Mouse (Mus musculus): ENCODE results near the gene Dnajc16.

Gene Dnajc16

DNA sequence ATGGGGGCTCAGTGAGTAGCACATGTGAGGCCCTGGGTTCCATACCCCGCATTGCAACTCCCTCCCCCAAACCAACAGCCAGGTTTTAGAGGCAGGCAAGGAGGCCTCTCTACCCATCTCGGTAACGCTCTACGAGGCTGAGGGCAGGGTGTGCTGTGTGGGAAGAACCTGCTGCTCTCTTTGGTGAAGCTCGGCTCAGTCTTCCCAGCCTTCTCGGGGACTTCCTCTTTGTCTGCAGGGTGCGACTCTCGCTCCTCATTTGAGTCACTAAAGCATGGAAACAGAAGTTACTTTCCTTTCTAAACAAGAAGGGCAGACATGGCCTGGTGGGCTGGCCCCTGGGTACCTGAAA, 24.4 kb downstream of the Dnajc16 start:
- DNase-seq (ENCODE audit: extremely low read depth, insufficient read length, low spot score), result no peak

DNA sequence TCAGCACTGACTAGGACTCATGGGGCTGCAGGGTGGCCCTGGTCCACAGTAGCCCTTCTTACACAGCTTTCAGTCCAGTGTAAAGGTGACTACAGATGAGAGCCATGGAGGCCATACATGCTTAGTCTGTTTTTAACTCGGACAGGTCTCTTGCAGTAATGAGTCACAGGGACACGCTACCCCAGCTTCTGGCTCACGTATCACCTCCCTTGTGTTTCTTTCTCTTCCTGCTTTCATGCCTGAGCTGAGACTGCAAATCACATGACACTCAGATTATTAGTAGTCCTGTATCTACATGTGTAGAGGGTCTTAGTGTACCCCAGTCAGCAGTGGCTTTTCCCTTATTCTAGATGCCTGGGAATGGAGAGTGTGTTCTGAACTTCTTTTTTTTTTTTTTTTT, 25.7 kb downstream of the Dnajc16 start:
- no peak for DNase-seq (ENCODE audit: extremely low read depth, insufficient read length, low spot score)

DNA sequence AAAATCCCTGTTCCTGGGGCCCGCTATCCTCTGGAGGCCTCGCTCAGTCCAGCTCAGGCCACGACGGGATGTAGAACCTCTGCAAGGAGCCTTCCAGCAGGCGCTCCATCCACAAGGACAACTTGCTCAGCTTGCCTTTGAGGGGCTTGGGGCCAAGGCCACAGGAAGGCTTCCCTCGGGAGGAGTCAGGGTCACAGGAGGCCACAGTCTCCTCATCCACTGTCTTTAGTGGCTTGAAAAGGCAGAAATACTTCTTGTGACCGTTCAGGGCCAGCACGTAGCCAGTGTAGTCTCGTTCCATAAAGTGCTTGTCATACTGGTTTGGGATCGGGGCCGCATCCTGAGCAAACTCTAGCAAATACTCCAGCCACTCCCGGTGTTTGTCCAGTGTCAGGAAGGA, 27.3 kb downstream of the Dnajc16 start:
- DNase-seq (ENCODE audit: extremely low read depth, insufficient read length, low spot score), result no peak

DNA sequence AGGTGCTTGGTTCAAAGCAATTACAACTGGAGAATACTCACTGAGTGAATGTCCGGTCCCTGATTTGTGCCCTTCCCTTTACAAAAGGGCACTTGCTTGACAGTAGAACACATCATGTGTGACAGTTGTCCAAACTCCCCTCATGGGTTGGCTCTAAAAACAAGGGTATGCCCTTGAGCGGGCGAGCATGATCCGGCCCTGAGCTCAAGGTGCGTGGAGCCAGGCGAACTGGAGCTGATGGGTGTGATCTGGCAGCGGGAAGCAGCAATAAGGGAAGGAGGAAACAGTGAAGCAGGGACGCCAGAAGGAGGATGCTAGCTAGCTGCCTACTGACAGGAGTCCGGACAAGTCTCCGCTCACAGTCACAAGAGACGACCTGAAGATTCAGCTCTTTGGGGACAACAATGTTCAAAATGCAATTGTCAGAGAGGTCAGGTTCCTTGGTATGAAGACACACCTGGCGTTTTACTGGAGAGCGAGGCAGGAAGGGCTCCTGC, 28.6 kb downstream of the Dnajc16 start:
- DNase-seq (ENCODE audit: extremely low read depth, insufficient read length, low spot score), result no peak

DNA sequence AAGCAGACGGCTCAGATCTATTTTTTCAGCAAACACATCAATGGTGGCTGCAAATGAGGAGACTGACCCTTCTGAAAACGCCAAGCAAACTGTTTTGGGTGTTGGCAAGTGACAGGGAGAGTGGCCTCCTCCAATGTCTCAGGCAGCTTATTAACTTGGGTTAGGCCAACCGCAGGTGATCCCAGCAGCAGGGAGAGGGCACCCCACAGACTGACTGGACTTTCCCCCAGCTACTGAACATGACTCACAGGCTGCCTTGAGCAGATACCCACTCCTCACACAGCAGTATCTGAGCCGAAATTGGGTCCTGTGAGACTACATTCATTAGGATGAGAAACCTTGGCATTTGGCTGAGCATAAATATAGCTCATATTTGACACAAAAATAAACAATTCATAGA, 29.8 kb downstream of the Dnajc16 start:
- DNase-seq (ENCODE audit: extremely low read depth, insufficient read length, low spot score), result no peak

DNA sequence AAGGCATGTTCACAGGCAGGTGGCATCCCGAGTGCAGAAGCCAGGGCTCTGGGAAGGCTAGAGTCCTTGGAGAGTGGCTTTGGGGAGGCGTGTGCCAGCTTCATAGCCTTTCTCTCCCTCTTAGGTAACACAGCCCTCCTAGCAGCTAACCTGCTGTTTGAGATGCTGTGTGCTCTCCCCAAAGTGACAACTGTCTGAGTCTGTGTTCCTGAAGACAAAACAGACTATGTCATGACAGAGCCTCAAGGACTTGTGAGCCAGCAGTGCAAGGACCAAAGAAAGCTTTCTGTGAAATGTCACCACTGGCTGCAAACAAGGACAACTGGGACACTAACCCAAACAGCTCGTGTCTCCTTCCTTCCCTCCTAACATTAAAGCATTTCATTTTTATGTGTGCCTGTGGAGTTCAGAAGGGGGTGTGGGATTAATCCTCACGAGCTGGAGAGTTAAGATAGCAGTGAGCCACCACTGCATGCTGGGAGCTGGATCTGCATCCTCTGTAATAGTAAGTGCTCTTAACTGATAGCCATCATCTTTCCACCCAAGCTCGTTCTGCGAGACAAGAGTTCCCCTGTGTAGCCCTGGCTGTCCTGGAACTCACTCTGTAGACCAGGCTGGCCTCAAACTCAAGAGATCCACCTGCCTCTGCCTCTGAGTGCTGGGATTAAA, 31.7 kb downstream of the Dnajc16 start:
- DNase-seq (ENCODE audit: extremely low read depth, insufficient read length, low spot score), result no peak

DNA sequence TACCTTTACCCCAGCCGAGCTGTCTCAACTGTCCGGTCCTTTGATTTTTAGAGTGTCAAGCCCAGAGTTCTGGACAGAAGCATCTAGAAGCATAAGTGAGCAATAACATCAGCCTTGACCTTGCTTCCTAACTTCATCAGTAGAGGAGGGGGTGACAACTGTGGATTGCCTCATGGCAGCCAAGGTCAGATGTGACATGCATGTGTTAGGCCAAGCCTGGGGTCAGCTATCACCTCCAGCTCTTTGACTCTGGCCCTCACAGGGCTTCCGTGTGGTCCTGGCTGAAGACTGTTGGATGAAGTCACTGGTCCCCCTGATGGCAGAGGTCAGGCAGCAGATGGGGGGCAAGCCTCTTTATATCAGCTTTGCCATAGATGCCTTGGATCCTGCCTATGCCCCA, 33.6 kb downstream of the Dnajc16 start:
- no peak for DNase-seq (ENCODE audit: extremely low read depth, insufficient read length, low spot score)

DNA sequence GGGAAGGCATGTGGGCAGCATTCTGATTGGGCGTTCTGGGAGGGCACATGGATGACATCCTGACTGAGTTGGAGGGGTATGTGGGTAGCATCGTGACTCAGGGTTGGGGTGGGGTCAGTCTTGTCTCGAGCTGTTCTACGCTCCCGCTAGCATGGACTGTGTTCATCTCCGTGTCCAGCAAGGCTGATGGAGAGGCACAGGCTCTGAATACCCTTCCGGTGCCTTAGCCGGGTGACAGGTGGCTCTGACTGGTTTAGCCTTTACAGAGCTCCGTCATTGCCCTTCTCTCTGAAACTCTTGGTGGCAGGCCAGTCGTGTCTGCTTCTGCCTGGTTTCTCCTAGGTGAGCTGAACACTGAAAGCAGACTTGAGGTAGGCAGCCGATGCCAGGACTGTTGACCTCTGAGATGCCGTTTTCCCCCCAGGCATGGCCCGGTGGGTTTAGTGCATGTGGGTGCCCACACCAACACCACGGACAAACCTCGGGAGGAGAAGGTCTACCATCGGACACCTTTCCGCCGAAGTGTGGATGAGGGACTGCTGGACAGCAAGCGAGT, 35.3 kb downstream of the Dnajc16 start:
- no peak for DNase-seq (ENCODE audit: extremely low read depth, insufficient read length, low spot score)

DNA sequence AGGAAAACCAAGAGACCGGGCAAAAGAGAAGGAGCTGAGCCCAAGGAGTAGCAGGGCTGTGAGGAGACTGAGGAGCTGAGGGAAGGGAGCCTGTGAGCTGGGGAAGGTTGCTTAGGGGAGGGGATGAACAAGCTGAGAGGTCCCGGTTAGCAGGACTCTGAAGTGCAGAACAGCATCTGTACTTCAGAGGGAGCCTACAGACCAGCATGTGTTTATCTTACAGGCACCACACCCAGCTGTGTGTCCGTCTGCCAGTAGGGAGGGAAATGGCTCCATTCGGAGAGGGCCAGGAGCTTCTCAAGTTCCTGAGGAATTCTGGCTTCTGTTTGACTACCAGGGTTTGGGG, 38.7 kb downstream of the Dnajc16 start:
- no peak for DNase-seq (ENCODE audit: extremely low read depth, insufficient read length, low spot score)

DNA sequence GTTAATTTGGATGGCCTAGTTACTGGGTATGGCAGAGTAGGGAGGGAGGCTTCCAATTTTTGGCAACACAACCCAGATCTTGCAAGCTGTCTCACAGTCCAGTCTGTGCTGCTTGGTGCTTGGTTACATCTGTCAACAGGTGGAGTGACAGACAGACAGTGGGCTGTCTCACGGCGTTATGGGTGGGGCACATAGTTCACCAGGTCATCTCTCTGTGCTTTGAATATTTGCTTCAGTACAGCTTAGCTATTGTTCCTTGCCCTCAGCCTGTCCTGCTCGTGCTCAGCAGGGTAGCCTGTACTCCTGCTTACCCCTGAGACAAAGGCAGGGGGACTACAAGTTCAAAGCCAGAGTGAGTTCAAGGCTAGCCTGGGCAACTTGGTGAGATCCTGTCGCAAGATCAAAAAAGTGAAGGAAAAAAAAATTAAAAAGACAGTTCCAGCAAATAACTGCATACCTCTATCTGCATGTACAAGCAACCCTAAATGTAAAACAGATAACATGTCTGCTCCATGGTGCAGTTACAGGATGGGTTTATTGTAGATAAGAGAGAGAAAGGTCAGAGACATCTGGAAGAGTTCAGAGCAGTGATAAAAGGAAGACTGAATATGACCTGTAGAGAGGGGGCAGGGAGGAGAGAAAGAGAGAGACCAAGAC, 39.2 kb downstream of the Dnajc16 start:
- no peak for DNase-seq (ENCODE audit: extremely low read depth, insufficient read length, low spot score)

DNA sequence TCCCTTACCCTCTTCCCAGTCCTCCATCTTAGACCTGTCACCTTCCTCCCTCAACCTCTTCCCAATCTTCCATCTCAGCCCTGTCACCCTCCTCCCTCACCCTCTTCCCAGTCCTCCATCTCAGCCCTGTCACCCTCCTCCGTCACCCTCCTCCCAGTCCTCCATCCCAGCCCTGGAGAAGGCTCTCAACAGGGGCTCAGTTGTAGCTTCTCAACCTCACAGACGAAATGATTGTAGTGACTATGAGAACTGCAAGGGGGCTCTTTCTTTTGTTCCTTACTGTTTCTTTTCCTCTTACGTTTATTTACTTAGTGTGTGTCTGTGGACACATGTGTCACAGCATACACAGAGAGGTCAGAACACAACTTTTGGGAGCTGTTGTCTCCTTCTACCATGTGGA, 39.9 kb downstream of the Dnajc16 start:
- DNase-seq (ENCODE audit: extremely low read depth, insufficient read length, low spot score), result no peak

DNA sequence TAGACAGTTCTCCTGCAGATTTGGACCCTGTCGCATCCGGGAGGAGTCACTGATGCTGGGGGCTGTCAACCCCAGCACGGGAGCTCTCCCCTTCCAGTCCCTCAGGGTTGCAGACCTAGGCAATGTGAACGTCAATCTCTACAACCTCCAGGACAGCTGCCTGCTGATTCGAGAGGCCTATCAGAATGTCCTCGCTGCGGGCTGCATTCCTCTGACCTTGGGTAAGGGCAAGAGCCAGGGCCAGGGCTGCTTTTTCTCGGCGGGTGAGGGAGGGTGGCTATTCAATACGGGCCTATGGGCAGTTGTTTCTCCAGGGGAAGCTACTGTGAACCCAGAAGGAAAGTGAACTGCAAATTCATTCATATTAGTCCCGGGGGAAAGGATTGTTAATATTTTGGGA, 41.2 kb downstream of the Dnajc16 start:
- no peak for DNase-seq (ENCODE audit: extremely low read depth, insufficient read length, low spot score)

DNA sequence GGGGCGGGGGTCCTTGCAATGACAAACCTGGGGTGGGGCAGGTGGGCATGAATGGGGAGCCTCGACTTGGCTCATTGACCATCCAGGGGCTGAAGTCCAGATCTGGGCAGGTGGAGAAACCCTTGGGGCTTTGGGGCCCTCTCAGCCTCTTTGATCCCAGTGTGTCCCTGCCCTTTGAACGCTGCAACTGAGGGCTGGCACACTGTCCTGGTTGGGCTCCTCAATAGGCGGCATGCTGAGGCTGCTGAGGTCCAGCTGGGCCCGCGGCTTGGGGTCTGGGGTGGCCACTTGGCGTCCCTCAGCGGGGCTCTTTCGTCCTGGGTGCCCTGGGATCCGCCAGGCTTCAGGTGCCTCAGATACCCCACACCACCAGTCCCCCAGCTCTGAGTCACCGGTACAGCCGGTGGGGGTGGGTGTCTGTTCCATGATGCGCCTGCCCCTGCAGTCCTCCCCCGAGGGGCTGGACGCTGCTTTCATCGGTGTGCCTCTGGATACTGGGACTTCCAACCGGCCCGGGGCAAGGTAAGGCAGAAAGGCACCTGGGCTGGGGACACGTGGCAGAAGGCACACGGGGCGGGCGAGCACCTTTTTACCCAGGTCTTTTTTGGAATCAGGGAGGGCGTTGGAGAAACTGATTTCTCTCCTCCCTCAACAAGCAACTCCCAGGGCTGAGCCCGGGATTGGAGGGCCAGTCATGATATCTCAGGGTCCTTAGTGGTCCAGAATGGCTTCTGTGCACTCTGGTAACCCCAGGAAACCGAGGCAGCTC, 44.0 kb downstream of the Dnajc16 start, which contains the start of gene Agmat:
Gene Agmat, plus strand, starts transcription at position 95 of the 769 bp plus-strand sequence.
- DNase-seq (ENCODE audit: extremely low read depth, insufficient read length, low spot score), result no peak

DNA sequence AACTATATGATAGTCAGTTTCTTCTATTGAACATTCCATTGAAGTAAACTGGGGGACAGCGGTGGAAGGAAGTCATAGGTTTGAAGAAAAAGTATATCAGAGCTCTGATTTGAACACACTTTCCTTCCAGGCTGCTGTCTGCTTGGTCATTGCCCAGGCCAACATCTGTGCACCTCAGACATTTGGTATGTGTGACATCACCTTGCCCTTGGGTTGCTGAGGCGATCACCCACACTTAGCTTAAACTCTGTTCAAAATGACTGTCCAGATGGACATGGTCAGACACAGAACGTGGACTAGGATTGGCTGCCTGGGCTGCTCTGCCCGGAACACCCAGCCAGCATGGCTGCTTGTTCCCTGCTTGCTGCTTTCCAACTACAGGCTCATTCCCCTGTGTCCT, 48.4 kb downstream of the Dnajc16 start:
- no peak for DNase-seq (ENCODE audit: extremely low read depth, insufficient read length, low spot score)

DNA sequence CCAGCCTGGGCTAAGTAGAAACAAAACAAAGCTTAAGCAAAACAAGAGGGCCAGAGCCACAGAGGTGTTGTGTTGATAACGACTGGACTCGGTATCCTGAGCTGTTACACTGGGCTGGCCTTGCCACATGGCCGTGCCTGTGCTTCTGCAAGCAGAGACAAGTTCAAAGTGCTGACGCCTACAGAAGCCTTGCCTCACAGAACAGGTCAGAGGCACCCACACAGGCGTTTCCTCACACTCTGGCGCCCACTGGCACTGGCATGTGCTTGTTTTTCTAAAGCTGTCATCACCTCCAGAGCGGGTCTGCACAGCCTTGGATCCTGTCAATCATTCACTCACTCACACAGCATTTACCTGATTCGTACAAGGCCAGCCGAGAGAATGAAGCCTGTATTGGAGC, 48.9 kb downstream of the Dnajc16 start:
- DNase-seq (ENCODE audit: extremely low read depth, insufficient read length, low spot score), result no peak

DNA sequence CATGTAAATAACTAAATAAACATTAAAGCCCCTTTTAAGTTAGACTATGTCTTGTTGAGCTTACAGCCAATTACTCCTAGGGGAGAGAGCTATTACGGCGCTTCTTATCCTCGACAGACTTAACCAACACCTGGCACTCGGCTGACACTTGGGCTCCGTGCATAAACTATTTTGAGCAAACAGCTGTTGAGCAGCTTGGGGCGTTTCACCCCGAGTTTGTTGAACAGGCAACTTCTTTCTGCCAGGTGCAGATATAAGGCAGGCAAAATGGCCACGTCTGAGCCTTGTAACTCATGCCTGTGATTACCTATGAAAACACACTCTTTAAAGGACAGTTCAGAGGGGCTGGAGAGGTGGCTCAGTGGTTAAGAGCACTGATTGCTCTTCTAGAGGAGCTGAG, 52.7 kb downstream of the Dnajc16 start:
- DNase-seq (ENCODE audit: extremely low read depth, insufficient read length, low spot score), result no peak

DNA sequence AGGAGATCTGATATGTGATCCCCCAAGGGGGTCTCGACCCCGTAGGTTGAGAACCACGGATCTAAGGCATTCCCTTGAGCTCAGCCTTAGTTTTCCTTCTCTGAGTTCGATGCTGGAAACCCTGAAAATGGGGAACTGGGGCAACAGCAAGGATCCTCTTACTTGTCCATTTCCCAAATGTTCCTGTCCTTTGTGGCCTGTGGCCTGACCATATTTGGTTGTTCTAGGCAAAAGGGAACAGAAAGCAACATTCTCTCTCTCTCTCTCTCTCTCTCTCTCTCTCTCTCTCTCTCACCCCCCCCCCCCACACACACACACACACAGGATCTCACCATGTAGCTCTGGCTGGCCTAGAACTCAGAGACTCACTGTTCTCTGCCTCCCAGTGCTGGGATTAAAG, 53.9 kb downstream of the Dnajc16 start:
- DNase-seq (ENCODE audit: extremely low read depth, insufficient read length, low spot score), result no peak

DNA sequence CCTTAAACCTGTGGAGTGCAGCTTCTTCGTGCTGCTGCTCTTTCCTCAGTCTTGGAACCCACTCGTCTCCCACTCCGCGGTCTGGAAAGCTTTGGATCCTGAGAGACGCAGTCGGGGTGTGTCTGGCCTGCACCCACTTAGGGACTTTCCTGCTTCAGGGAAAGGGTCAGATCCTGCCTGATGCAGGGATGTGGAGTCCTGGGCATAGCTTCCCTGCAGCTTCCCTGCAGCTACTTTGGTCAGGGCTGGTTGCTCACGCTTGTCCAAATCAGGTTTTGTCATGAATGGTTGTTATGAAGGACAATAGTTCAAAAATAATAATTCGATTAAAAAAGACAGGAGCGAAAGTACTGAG, 55.5 kb downstream of the Dnajc16 start:
- DNase-seq (ENCODE audit: extremely low read depth, insufficient read length, low spot score), result no peak

DNA sequence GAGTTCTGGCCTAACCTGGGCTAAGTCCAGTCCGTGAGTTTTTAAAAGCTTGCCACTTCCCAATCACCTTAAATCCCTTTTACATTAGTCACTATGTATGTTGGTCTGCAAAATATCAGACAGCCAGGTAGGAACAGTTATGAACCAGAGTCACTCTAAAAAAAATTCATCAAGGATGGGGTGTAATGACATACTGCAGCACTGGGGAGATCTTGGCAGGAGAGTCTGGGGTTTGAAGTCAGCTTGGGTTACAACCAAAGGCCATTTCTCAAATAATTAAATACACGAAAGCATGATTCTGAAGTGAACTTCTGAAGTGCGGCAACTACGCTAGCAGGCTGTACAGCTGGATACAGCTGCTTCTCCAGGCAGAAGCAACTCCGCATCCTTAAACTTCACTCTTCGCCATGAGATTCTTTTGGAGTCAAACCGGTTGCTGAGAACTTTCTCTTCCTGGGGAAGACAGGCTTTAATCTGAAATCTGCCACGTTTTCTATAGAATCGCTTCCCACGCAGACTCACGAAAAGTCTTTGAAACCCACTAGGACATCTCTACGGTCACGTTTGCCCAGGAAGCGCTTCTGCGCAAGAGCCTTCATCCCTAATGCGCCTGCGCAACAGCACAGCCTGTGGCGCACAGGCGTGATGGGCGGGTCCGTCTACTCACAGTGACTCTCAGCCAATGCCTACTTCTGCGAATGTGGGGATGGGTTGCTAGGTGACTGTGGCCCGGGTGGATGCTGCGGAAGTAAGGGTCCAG, 56.1 kb downstream of the Dnajc16 start:
- DNase-seq (ENCODE audit: extremely low read depth, insufficient read length, low spot score), result no peak

DNA sequence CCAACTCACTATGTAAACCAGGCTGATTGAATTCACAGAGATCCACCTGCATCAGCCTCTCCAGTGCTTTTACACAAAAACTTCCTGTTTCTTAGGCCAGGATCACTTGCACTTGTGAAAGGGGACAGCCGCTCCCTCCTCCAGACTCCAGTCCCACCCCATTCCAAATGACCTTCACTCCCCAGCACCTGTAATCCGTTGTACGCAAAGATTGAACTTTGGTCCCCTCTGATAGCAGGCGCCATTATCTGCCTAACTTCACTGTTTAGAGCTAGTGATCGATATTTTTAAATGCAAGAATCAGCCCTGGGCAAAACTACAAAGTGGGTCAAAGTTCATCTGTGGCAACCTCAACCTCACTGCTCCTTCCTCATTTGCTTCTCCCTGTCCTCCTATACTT, 59.0 kb downstream of the Dnajc16 start:
- DNase-seq (ENCODE audit: extremely low read depth, insufficient read length, low spot score), result no peak

DNA sequence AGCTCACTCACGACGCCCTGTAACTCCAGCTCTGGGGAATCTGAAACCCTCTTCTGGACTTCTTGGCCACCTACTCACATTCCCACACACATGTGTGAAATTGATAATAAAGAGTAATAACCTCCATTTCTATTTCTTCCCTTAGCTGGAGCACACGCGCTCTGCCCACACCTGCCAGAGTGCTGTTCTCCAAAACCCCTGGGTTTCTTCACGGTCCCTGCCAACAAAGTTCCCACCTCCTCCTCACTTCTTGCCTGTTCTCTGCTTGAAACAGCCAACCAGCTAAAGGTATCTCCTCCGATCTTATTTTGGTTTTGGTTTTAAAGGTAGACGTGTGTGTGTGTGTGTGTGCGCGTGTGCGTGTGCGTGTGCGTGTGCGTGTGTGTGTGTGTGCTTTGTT, 60.3 kb downstream of the Dnajc16 start:
- DNase-seq (ENCODE audit: extremely low read depth, insufficient read length, low spot score), result no peak
